Mouse (Mus musculus): ENCODE results near the gene Piezo1. TPM values are rescaled to one million over a fixed set of nuclear protein-coding genes. Genes with fewer than 3 reads are reported as not detected.

The Piezo1 gene
- total RNA-seq, 2 experiments from 2014 or later = 22.3 to 38.5 TPM

- peak; percentile 56 for ATAC-seq (replicated peaks; ENCODE audit: poor library complexity)
Measured at GRCm38 (mm10) chr8:122432443-122433268, 118.5 kb downstream of the Piezo1 start, which contains the start of gene Cyba. TSS of gene Cyba (minus strand) at chr8:122432930.

Other genes with a start within 250 kb of the Piezo1 start
- not detected in 2 replicates for gene Trhr2, start 190.6 kb downstream of the Piezo1 start, total RNA-seq (2015)
- not detected in 2 replicates for gene Trhr2, start 190.6 kb downstream of the Piezo1 start, total RNA-seq (2017)
- 26.1 and 27.2 TPM in 2 replicates for gene Zc3h18, start 174.7 kb downstream of the Piezo1 start, total RNA-seq (2015)
- 55.6 and 67.3 TPM in 2 replicates for gene Zc3h18, start 174.7 kb downstream of the Piezo1 start, total RNA-seq (2017)
- not detected in 2 replicates for gene Il17c, start 129.3 kb downstream of the Piezo1 start, total RNA-seq (2015)
- gene Il17c, start 129.3 kb downstream of the Piezo1 start, total RNA-seq (2017) = not detected in 2 replicates
- 123 and 166 TPM in 2 replicates for gene Cyba, start 118.4 kb downstream of the Piezo1 start, total RNA-seq (2015)
- gene Cyba, start 118.4 kb downstream of the Piezo1 start, total RNA-seq (2017) = 94.4 and 117 TPM in 2 replicates
- gene Mvd, start 107.9 kb downstream of the Piezo1 start, total RNA-seq (2015) = 3.4 and 3.8 TPM in 2 replicates
- gene Mvd, start 107.9 kb downstream of the Piezo1 start, total RNA-seq (2017) = 3.2 and 5.6 TPM in 2 replicates
- gene Snai3, start 90.6 kb downstream of the Piezo1 start, total RNA-seq (2015) = 0.30 TPM in 1 of 2 replicates, not detected in the other
- not detected in 2 replicates for gene Snai3, start 90.6 kb downstream of the Piezo1 start, total RNA-seq (2017)
- 26.6 and 33.3 TPM in 2 replicates for gene Rnf166, start 75.3 kb downstream of the Piezo1 start, total RNA-seq (2015)
- 32.8 and 33.2 TPM in 2 replicates for gene Rnf166, start 75.3 kb downstream of the Piezo1 start, total RNA-seq (2017)
- 17.3 and 26.8 TPM in 2 replicates for gene Ctu2, start 75.2 kb downstream of the Piezo1 start, total RNA-seq (2015)
- gene Ctu2, start 75.2 kb downstream of the Piezo1 start, total RNA-seq (2017) = 11.2 and 14.9 TPM in 2 replicates
- gene Cdt1, start 16.7 kb upstream of the Piezo1 start, total RNA-seq (2015) = 52.4 and 62.0 TPM in 2 replicates
- 40.8 and 49.6 TPM in 2 replicates for gene Cdt1, start 16.7 kb upstream of the Piezo1 start, total RNA-seq (2017)
- 258 and 268 TPM in 2 replicates for gene Aprt, start 25.6 kb upstream of the Piezo1 start, total RNA-seq (2015)
- gene Aprt, start 25.6 kb upstream of the Piezo1 start, total RNA-seq (2017) = 117 and 152 TPM in 2 replicates
- 30.3 and 31.8 TPM in 2 replicates for gene Galns, start 60.1 kb upstream of the Piezo1 start, total RNA-seq (2015)
- gene Galns, start 60.1 kb upstream of the Piezo1 start, total RNA-seq (2017) = 32.2 and 33.1 TPM in 2 replicates
- 41.5 and 52.4 TPM in 2 replicates for gene Trappc2l, start 60.3 kb upstream of the Piezo1 start, total RNA-seq (2015)
- 18.0 and 27.9 TPM in 2 replicates for gene Trappc2l, start 60.3 kb upstream of the Piezo1 start, total RNA-seq (2017)
- 0.12 TPM in 1 of 2 replicates, not detected in the other for gene Pabpn1l, start 71.4 kb upstream of the Piezo1 start, total RNA-seq (2015)
- gene Pabpn1l, start 71.4 kb upstream of the Piezo1 start, total RNA-seq (2017) = not detected in 2 replicates
- gene Cbfa2t3, start 147.8 kb upstream of the Piezo1 start, total RNA-seq (2015) = 19.6 and 20.7 TPM in 2 replicates
- 11.8 and 12.3 TPM in 2 replicates for gene Cbfa2t3, start 147.8 kb upstream of the Piezo1 start, total RNA-seq (2017)
- gene Acsf3, start 224.2 kb upstream of the Piezo1 start, total RNA-seq (2015) = 4.5 and 5.5 TPM in 2 replicates
- gene Acsf3, start 224.2 kb upstream of the Piezo1 start, total RNA-seq (2017) = 5.7 and 6.6 TPM in 2 replicates